Mouse (Mus musculus) mouse trophoblast stem cell (cell line): ENCODE measurements around the gene Nr2c1.

ENCODE experiments used
- in situ Hi-C, 2 experiments: fragments of 300-500 bp; cut with MseI, MboI; formaldehyde crosslinking; loops; 2 replicates in 1 of 2; 3 replicates in 1 of 2; pipeline ENCODE4 v1.15.1; 2025

Gene Nr2c1

GRCm38 (mm10) chr10:94204973-94205372, 57.1 kb downstream of the Nr2c1 start:
- in situ Hi-C loops: no loop called here

- in situ Hi-C loops: no loop called here
Observed at GRCm38 (mm10) chr10:94210718-94211618, 63.1 kb downstream of the Nr2c1 start.

- in situ Hi-C loops: no loop called here
Observed at GRCm38 (mm10) chr10:94211725-94212124, 63.9 kb downstream of the Nr2c1 start.

GRCm38 (mm10) chr10:94225026-94225750, 77.4 kb downstream of the Nr2c1 start:
- in situ Hi-C loops: no loop called here

GRCm38 (mm10) chr10:94230172-94230981, 82.6 kb downstream of the Nr2c1 start:
- in situ Hi-C loops: no loop called here

- in situ Hi-C loops: no loop called here
Observed at GRCm38 (mm10) chr10:94231025-94231424, 83.2 kb downstream of the Nr2c1 start.

GRCm38 (mm10) chr10:94235200-94235599, 87.4 kb downstream of the Nr2c1 start:
- in situ Hi-C loops: no loop called here

GRCm38 (mm10) chr10:94241346-94241745, 93.5 kb downstream of the Nr2c1 start:
- in situ Hi-C loops: no loop called here
